Mouse (Mus musculus): Measurements from ENCODE around the gene Olfr728. TPM values are rescaled to one million over a fixed set of nuclear protein-coding genes. Genes with fewer than 3 reads are reported as not detected.

The Olfr728 gene
- not detected for total RNA-seq (2021)
- long read RNA-seq = 0 reads

DNA sequence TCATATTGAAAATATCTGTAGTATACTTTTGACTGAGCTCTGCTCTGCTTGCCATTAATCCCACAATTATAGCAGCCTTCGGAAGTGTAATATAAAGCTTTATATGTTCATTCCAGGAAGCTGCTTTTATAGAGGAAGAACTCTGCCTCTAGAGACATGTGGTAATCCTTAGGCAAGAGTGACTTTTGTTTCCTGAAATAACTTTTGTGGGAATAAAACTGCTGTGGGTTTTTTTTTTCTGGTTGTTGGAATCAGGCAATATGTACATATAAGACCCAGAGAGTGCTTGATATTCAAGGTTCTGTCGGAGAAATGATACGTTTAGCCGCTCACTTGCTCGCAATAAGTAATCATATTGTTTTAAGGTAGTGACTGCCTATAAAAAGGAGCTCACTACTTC, at the start of gene Olfr728:
Olfr728 (minus strand) TSS at position 101 of the 400 bp plus-strand sequence.
- no peak for DNase-seq (ENCODE audit: low spot score in 2 of 2)

DNA sequence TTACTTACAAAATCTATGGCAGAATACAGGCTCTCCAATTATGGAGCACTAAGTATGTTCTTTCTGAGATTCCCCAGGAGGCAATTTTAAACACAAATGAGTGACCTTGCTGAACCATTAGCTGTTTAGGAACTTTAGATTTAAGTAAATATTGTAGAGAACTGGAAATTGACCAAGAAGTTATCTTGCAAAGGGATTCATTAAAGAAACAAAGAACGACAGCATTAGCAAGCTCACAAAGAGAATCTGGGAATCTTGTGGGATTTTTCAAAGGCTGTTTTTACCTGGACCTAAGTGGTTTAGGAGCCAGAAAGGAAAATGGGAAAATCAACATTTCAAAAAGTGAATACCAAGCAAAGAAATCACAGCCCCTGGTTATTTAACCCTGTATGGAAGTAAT, 45.6 kb upstream of the Olfr728 start, which contains the start of gene Olfr730:
Olfr730 (minus strand) TSS at position 101 of the 400 bp plus-strand sequence.
- DNase-seq (ENCODE audit: low spot score in 2 of 2) = no peak

DNA sequence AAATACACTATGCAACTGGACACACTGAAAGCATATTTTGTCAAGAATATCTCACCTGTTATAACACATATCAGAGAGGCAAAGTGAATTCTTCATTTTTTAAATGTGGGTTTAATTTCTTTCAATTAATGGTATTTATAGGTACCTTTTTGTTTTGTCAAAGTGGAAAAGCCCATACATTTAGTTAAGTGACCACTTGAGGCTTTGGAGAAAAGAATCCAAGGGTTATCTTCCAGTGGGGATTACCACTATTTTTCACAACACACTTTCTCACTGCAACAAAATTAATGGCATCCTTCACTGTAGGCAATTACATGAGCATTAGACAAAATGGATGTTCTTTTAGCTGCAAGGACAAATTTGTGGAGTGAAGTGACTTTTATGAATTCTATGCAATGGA, 10.3 kb upstream of the Olfr728 start, which contains the start of gene Olfr729:
Olfr729 (minus strand) TSS at position 101 of the 400 bp plus-strand sequence.
- no peak for DNase-seq (ENCODE audit: low spot score in 2 of 2)

DNA sequence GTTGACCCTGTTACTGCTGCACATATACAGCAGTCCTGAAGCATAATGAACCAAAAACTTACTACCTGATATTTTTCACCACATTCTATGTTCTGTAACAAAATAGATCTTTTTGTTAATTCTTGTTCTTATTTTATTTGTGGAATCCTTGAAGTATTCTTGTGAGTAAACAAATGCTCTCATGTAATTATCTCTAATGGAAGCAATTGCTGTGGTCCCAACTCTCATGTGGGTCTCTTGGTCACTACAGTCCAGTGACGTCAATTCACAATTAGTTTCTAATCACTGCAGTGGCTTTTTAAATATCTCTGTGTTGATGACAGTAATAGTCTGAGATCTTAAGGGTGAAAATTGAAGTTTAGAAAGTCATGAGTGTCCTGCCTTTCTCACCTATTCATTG, 19.6 kb downstream of the Olfr728 start, which contains the start of gene Olfr727:
Olfr727 (plus strand) TSS at position 301 of the 400 bp plus-strand sequence.
- no peak for DNase-seq (ENCODE audit: low spot score in 2 of 2)

DNA sequence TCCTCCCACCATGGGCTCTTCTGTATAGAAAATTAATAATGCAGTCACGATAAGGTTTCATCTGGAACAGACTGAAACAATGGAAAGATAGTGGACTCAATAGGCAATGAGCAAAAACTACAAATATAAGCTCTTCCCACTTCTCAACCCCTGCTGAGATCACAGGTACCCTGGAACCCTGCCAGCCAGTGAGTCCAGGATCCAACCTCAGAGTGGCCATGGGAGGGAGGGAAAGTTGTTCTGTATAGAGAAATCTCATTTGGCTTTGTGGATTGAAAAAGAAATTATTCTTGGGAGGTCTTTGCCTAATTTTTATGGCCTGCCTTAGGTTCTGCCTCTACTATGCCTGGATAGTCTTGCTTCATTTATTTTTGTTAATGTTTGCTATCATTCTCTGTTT, 51.6 kb downstream of the Olfr728 start, which contains the start of gene Olfr726:
Olfr726 (minus strand) TSS at position 101 of the 400 bp plus-strand sequence.
- no peak for DNase-seq (ENCODE audit: low spot score in 2 of 2)

Other genes starting within 250 kb of the Olfr728 start
- gene Olfr722, start 240.7 kb downstream of the Olfr728 start, total RNA-seq (2021) = not detected
- gene Olfr723, start 210.9 kb downstream of the Olfr728 start, total RNA-seq (2021) = not detected
- gene Olfr724, start 179.4 kb downstream of the Olfr728 start, total RNA-seq (2021) = not detected
- gene Olfr725, start 102.3 kb downstream of the Olfr728 start, total RNA-seq (2021) = not detected
- gene Olfr726, start 51.7 kb downstream of the Olfr728 start, total RNA-seq (2021) = not detected
- not detected for gene Olfr727, start 19.5 kb downstream of the Olfr728 start, total RNA-seq (2021)
- gene Olfr729, start 10.2 kb upstream of the Olfr728 start, total RNA-seq (2021) = not detected
- gene Olfr730, start 45.5 kb upstream of the Olfr728 start, total RNA-seq (2021) = not detected
- gene Olfr731, start 99.2 kb upstream of the Olfr728 start, total RNA-seq (2021) = not detected
- not detected for gene Olfr732, start 141.5 kb upstream of the Olfr728 start, total RNA-seq (2021)
- gene Olfr733, start 158.8 kb upstream of the Olfr728 start, total RNA-seq (2021) = not detected
- not detected for gene Olfr734, start 184.1 kb upstream of the Olfr728 start, total RNA-seq (2021)
- gene Olfr735, start 206.2 kb upstream of the Olfr728 start, total RNA-seq (2021) = not detected
- not detected for gene Tlr11, start 215.2 kb upstream of the Olfr728 start, total RNA-seq (2021)
- not detected for gene Olfr736, start 238.5 kb upstream of the Olfr728 start, total RNA-seq (2021)